Mouse (Mus musculus) adipose tissue, adult 10 weeks (tissue): ENCODE data around the gene Zbtb43. TPM values are rescaled to one million over a fixed set of nuclear protein-coding genes. Genes with fewer than 3 reads are reported as not detected.

Experiments used
- polyA plus RNA-seq: library from polyadenylated mRNA; stranded (reverse); fragments of 350-450 nt; fragmentation: Illumina TruSeq; extraction: RNeasy Lipid Tissue Mini Kit (QIAGEN cat#74804); gene quantifications from one replicate; pipeline ENCODE4 v1.2.3, GENCODE M21; 2014; ENCODE audit warnings: low read depth, low replicate concordance

Zbtb43 gene
- polyA plus RNA-seq, result 14.3 TPM

DNA sequence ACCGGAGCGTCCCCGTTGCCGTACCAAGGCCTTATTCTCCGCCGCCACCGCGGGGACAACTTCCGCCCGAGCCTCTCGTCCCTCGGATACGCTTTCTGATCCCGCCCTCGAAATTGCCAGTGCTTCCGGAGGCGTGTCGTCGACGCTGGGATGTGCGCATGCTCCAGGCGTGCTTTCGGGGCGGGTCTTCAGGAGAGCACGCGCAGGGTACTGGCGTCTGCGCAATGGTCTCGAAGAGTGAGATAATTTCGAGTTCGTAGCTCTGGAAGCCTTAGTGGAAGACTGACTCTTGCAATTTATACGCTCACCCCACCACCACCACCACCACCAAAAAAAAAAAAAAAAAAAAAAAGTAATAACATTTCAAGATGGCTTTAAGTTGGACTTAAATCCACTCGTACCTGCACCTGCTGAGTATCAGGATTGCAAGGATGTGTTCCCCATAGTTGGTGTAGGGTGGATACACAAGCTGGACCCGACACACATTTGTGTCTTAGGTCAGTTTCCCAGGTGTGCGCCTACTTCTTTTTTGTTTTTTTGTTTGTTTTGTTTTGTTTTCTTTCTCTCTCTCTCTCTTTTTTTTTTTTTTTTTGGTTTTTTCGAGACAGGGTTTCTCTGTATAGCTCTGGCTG, at the start of gene Zbtb43:
Gene Zbtb43 (minus strand): TSS at position 94 of the 632 bp plus-strand sequence.

DNA sequence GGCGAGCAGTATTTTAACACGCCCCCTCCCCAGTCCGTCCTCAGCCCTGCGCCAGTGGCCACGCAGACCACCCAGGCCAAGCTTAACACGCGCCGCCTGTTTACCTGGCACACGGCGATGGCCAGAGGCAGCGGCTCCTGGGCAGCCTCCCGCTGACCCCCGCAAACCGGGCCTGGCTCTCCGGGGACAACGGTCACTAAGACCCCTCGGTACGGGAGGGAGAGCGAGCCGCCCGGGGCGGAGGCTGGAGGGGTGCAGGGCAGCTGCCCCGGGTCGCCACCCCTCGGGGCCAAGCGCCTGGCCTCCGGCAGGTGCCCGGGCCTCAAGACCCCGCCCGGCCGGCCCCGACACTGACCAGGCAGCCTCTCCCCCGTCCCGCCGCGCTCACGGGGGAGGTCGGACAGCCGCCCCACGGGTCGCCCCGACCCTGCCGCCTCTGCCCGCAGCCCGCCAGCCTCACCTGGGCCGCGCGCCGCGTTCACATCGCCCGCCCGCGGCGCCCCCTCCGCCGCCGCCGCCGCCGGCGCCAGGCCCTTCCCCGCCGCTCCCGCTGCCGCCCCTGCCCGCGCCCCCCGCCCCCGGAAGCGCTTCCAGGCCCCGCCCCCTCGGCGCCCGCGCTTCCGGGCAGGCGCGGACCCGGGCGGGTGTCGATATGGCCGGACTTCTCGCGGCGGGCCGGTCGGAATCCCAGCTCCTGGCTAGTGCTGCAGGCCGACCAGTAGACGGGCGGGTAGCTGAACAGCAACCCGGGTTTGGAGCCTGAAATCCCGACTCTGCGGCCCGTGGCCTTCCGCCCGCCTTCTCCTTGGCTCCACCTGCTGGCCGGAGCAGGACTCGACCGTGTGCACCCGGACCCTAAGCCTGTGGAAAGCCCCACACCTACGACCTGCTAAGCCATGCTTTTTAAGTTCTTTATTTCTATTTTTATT, 37.3 kb downstream of the Zbtb43 start, which contains the start of gene Zbtb34:
Gene Zbtb34 (minus strand): TSS at position 554 of the 929 bp plus-strand sequence.

Other genes with a start within 250 kb of the Zbtb43 start
- gene Ralgps1, start 97.1 kb downstream of the Zbtb43 start, polyA plus RNA-seq, result 10.1 TPM
- 5.6 TPM for gene Zbtb34, start 37.2 kb downstream of the Zbtb43 start, polyA plus RNA-seq
- not detected for gene Lmx1b, start 172.0 kb upstream of the Zbtb43 start, polyA plus RNA-seq